Mouse (Mus musculus) hindbrain, embryonic 16.5 days (tissue): ENCODE measurements around the gene Wdr44. TPM values are rescaled to one million over a fixed set of nuclear protein-coding genes. Genes with fewer than 3 reads are reported as not detected.
"Not testable (repeated sequence)": the region's sequence is repeated elsewhere in the genome, so short reads cannot be mapped to it uniquely, and the experiment has no call there.

Experiments used
- ATAC-seq: fragments of 200-750 bp; cut with Nextera tagmentation; 2 replicates; pipeline ENCODE4 v1.8.0; 2017; ENCODE audit warnings: moderate TSS enrichment, moderate library complexity
- H3K27ac ChIP-seq: fragments of 300-500 bp; sonication (generic); 2 replicates; pipeline ENCODE4 v1.5.1; 2014; ENCODE audit warnings: low read depth, mild to moderate bottlenecking, control low read depth, low read length, moderate library complexity
- H3K27me3 ChIP-seq: fragments of 300-500 bp; sonication (generic); replicated peaks from 2 replicates; pipeline ENCODE4 v1.6.1; 2014; ENCODE audit warnings: low read length; ENCODE audit not compliant: control insufficient read depth, insufficient read depth
- H3K36me3 ChIP-seq: fragments of 300-500 bp; sonication (generic); 2 replicates; pipeline ENCODE4 v1.6.1; 2014; ENCODE audit warnings: mild to moderate bottlenecking, low read length, moderate library complexity, mixed read lengths; ENCODE audit not compliant: control insufficient read depth, insufficient read depth
- H3K4me1 ChIP-seq: fragments of 300-500 bp; sonication (generic); 2 replicates; pipeline ENCODE4 v1.6.1; 2014; ENCODE audit warnings: low read depth, low read length; ENCODE audit not compliant: control insufficient read depth, insufficient read depth
- H3K4me2 ChIP-seq: fragments of 300-500 bp; sonication (generic); 2 replicates; pipeline ENCODE4 v1.6.1; 2014; ENCODE audit warnings: mild to moderate bottlenecking, low read length, control low read depth, moderate library complexity
- H3K4me3 ChIP-seq: fragments of 300-500 bp; sonication (generic); 2 replicates; pipeline ENCODE4 v1.5.1; 2014; ENCODE audit warnings: mild to moderate bottlenecking, low read length, control low read depth, moderate library complexity
- H3K9ac ChIP-seq: fragments of 300-500 bp; sonication (generic); 2 replicates; pipeline ENCODE4 v1.6.1; 2014; ENCODE audit warnings: low read depth, mild to moderate bottlenecking, control low read depth, low read length, moderate library complexity
- H3K9me3 ChIP-seq: fragments of 300-500 bp; sonication (generic); 2 replicates; pipeline ENCODE4 v1.6.1; 2014; ENCODE audit warnings: mild to moderate bottlenecking, low read length, moderate library complexity; ENCODE audit not compliant: control insufficient read depth
- WGBS: fragments of 180-500 bp; shearing (Covaris S2); extraction: QIAGEN DNeasy Blood & Tissue Kit; methylation state at CpG from one replicate; pipeline ENCODE4 v1.1.7; 2014; 5-methylcytosine and 5-hydroxymethylcytosine counted together
- polyA plus RNA-seq: library from polyadenylated mRNA; unstranded; fragments of >200 nt; fragmentation: Nextera tagmentation; extraction: Ambion mirVana; gene quantifications from 2 replicates; pipeline ENCODE4 v1.2.1, GENCODE M21; 2015

Wdr44 gene
- polyA plus RNA-seq, 1 experiment from 2014 or later = 18.7 TPM

- not testable (repeated sequence) for H3K4me3 ChIP-seq, H3K9ac ChIP-seq, H3K4me1 ChIP-seq, H3K9me3 ChIP-seq, H3K4me2 ChIP-seq, H3K27me3 ChIP-seq, ATAC-seq, H3K36me3 ChIP-seq, H3K27ac ChIP-seq
- WGBS = 86% methylated on average over 1 of the region's 1 CpGs
These were observed 120.4 kb downstream of the Wdr44 start for GRCm38 (mm10) chrX:23813287-23813686.

GRCm38 (mm10) chrX:23822885-23823284 lies 130.0 kb downstream of the Wdr44 start:
- not testable (repeated sequence) for H3K4me2 ChIP-seq, H3K9ac ChIP-seq, H3K27me3 ChIP-seq, ATAC-seq, H3K36me3 ChIP-seq, H3K27ac ChIP-seq, H3K4me3 ChIP-seq, H3K9me3 ChIP-seq, H3K4me1 ChIP-seq
- 94% methylated on average over 6 of the region's 6 CpGs for WGBS

GRCm38 (mm10) chrX:23823398-23824023 lies 130.7 kb downstream of the Wdr44 start:
- Histone ChIP-seq H3K9me3 (no peaks in the 10 kb centered on the region), H3K9ac (no peak overlapping the region), H3K27ac (no peak overlapping the region), H3K4me2 (no peak overlapping the region), H3K36me3 (no peaks in the 10 kb centered on the region), H3K27me3 (no peaks in the 10 kb centered on the region), H3K4me3 (no peak overlapping the region), H3K4me1 (no peaks in the 10 kb centered on the region)
- WGBS = 64% methylated on average over 19 of the region's 19 CpGs
- ATAC-seq = no peak

GRCm38 (mm10) chrX:23833784-23834183 lies 140.9 kb downstream of the Wdr44 start:
- H3K9ac ChIP-seq, H3K36me3 ChIP-seq, H3K4me2 ChIP-seq, H3K9me3 ChIP-seq, ATAC-seq, H3K4me3 ChIP-seq, H3K27ac ChIP-seq, H3K27me3 ChIP-seq, H3K4me1 ChIP-seq: not testable (repeated sequence)
- WGBS = 94% methylated on average over 11 of the region's 11 CpGs

- Histone ChIP-seq H3K27me3 (no peaks in the 10 kb centered on the region), H3K9me3 (no peaks in the 10 kb centered on the region), H3K4me2 (no peak overlapping the region), H3K4me3 (no peak overlapping the region), H3K27ac (no peak overlapping the region), H3K4me1 (no peaks in the 10 kb centered on the region), H3K9ac (no peak overlapping the region), H3K36me3 (no peaks in the 10 kb centered on the region)
- WGBS = 90% methylated on average over 1 of the region's 1 CpGs
- no peak for ATAC-seq
These were observed 148.1 kb downstream of the Wdr44 start for GRCm38 (mm10) chrX:23840921-23841320.

Other genes with a start within 250 kb of the Wdr44 start
- not detected in 2 replicates for gene Gm4907, start 189.5 kb downstream of the Wdr44 start, polyA plus RNA-seq